ENCODE assay signal across 11 mouse cellular contexts in the genomic region with DNA sequence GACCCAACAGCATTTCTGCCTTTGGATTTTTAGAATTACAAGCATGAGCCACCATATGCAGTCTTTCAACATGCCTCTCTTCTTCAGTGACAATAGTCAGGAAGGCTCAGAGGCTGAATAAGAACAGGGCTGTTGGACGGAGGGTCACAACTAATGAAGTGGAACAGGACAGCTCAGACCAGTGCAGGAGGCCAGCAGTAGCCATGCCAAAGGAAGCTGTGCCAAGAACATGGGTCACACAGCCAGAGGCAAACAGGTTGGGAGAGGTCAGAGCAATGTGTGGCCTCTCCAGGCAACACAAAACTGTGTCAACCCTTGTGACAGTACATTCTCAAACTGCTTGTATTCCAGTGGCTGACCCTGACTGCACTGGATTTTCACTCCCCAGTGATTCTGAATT. TPM values are rescaled to one million over a fixed set of nuclear protein-coding genes. Genes with fewer than 3 reads are reported as not detected.
A peak's percentile ranks its signal among the peaks of the same experiment; 100 is the strongest.
DNase-seq lines count a peak whose midpoint lies in the region; ATAC-seq lines count a peak whose summit lies in the region.
"Had no signal": no experiment of that assay in that cellular context is flagged by ENCODE, and none has a peak within 500 bp of the region (broad histone marks: within the 10 kb centered on the region; RNA-seq: fewer than 3 reads in every experiment).

No protein-coding gene starts in this region.

- no peaks in the 10 kb centered on the region for H3K27me3 ChIP-seq in forebrain, embryonic 14.5 days (replicated peaks; ENCODE audit: control insufficient read depth, insufficient read depth, low read length)
- H3K27me3 ChIP-seq in forebrain, embryonic 12.5 days: no peaks in the 10 kb centered on the region
- no peaks in the 10 kb centered on the region for H3K27me3 ChIP-seq in midbrain, embryonic 11.5 days (ENCODE audit: control insufficient read depth, insufficient read depth, low read length)
- H3K27me3 ChIP-seq: CH12.LX had no signal

- H3K4me2 ChIP-seq in forebrain, embryonic 14.5 days (ENCODE audit: low read length): no peak overlapping the region
- H3K4me2 ChIP-seq in forebrain, embryonic 12.5 days: no peak overlapping the region
- no peak overlapping the region for H3K4me2 ChIP-seq in midbrain, embryonic 11.5 days

- H3K27ac ChIP-seq in forebrain, embryonic 14.5 days (ENCODE audit: low read depth, low read length): no peak overlapping the region
- H3K27ac ChIP-seq in forebrain, embryonic 12.5 days: no peak overlapping the region
- H3K27ac ChIP-seq in midbrain, embryonic 11.5 days (ENCODE audit: low read depth, low read length): no peak overlapping the region
- H3K27ac ChIP-seq: hindbrain, postnatal 0 days had no signal

- intact Hi-C loops in heart, postnatal 36 days (cut with DNase I): no loop called here

- 38% methylated on average over 1 of the region's 1 CpGs for WGBS in forebrain, embryonic 14.5 days
- WGBS in forebrain, embryonic 12.5 days: 60% methylated on average over 1 of the region's 1 CpGs
- WGBS in midbrain, embryonic 11.5 days: 47% methylated on average over 1 of the region's 1 CpGs

- H3K9ac ChIP-seq in forebrain, embryonic 14.5 days (ENCODE audit: low read length): no peak overlapping the region
- no peak overlapping the region for H3K9ac ChIP-seq in forebrain, embryonic 12.5 days
- H3K9ac ChIP-seq in midbrain, embryonic 11.5 days (ENCODE audit: low read length): no peak overlapping the region

- no peak overlapping the region for H3K4me3 ChIP-seq in forebrain, embryonic 14.5 days (ENCODE audit: low read depth, low read length)
- no peak overlapping the region for H3K4me3 ChIP-seq in forebrain, embryonic 12.5 days (replicated peaks)
- H3K4me3 ChIP-seq in midbrain, embryonic 11.5 days (ENCODE audit: low read depth, low read length): no peak overlapping the region

- no peaks in the 10 kb centered on the region for H3K9me3 ChIP-seq in forebrain, embryonic 14.5 days (replicated peaks; ENCODE audit: control insufficient read depth, low read length)
- H3K9me3 ChIP-seq in forebrain, embryonic 12.5 days: no peaks in the 10 kb centered on the region
- H3K9me3 ChIP-seq in midbrain, embryonic 11.5 days (ENCODE audit: control insufficient read depth, low read length): no peaks in the 10 kb centered on the region

- H3K4me1 ChIP-seq in forebrain, embryonic 14.5 days (ENCODE audit: control insufficient read depth, insufficient read depth, low read length): no peaks in the 10 kb centered on the region; the same call in 1 of the 2 replicates
- no peaks in the 10 kb centered on the region for H3K4me1 ChIP-seq in forebrain, embryonic 12.5 days
- no peaks in the 10 kb centered on the region for H3K4me1 ChIP-seq in midbrain, embryonic 11.5 days (ENCODE audit: control insufficient read depth, insufficient read depth, low read length)

- no peaks in the 10 kb centered on the region for H3K36me3 ChIP-seq in forebrain, embryonic 14.5 days (ENCODE audit: control insufficient read depth, insufficient read depth, low read length)
- no peaks in the 10 kb centered on the region for H3K36me3 ChIP-seq in forebrain, embryonic 12.5 days (replicated peaks)
- H3K36me3 ChIP-seq in midbrain, embryonic 11.5 days (ENCODE audit: control insufficient read depth, insufficient read depth, low read length): no peaks in the 10 kb centered on the region

- no peak for DNase-seq in forebrain, embryonic 14.5 days (ENCODE audit: low spot score)
- DNase-seq in 3T3-L1 (ENCODE audit: low read depth, low spot score) (peak; percentile 22), MN1 (ENCODE audit: low spot score) (no peak)
- peak; percentile 33 to 42 for DNase-seq in cerebellum, postnatal 10 days
- DNase-seq in heart, postnatal 36 days: peak; percentile 17 to 29
- no peak for DNase-seq in thymus, postnatal 14 days
- DNase-seq in midbrain, embryonic 11.5 days (ENCODE audit: low spot score, missing footprints): no peak
- DNase-seq: thymus, postnatal 25 days had no signal

- peak; percentile 48; the same call in 1 of the 2 replicates for ATAC-seq in forebrain, embryonic 14.5 days
- no peak for ATAC-seq in forebrain, embryonic 12.5 days (ENCODE audit: low FRiP score)
- no peak for ATAC-seq in midbrain, embryonic 11.5 days (ENCODE audit: low FRiP score)
- ATAC-seq: hindbrain, postnatal 0 days had no signal

RNA-seq across cellular contexts. Expression of gene Fbxo30, which starts 6.7 kb away (rescaled TPM):
- polyA plus RNA-seq in forebrain, embryonic 14.5 days (2014; fragmentation: Nextera tagmentation; extraction: Ambion mirVana): 15.1 and 16.4 TPM in 2 replicates
- polyA plus RNA-seq in forebrain, embryonic 12.5 days (2016; fragmentation: Nextera tagmentation; extraction: Ambion mirVana): 43.7 and 46.6 TPM in 2 replicates
- total RNA-seq in heart, postnatal 36 days (2021): 10 to 100 TPM; 26.1 to 33.5 TPM
- 40.9 and 46.6 TPM in 2 replicates for polyA plus RNA-seq in midbrain, embryonic 11.5 days (2014; fragmentation: Nextera tagmentation; extraction: Ambion mirVana)

Comparison
In these comparisons a context has a peak if more than half of its experiments do, and no peak if none do; other contexts are left out.
1. DNase-seq: peak in 3T3-L1 (single experiment), cerebellum, postnatal 10 days (2 of 2) and heart, postnatal 36 days (2 of 2); none in forebrain, embryonic 14.5 days (single experiment), thymus, postnatal 14 days (single experiment), midbrain, embryonic 11.5 days (single experiment) and MN1 (single experiment).